Mouse (Mus musculus) midbrain, embryonic 16.5 days (tissue): Measurements from ENCODE around the gene Sema4c. TPM values are rescaled to one million over a fixed set of nuclear protein-coding genes. Genes with fewer than 3 reads are reported as not detected.

Experiments used
- ATAC-seq: fragments of 200-750 bp; cut with Nextera tagmentation; 2 replicates; pipeline ENCODE4 v1.8.0; 2017; ENCODE audit warnings: moderate TSS enrichment
- H3K27ac ChIP-seq: fragments of 300-500 bp; sonication (generic); 2 replicates; pipeline ENCODE4 v1.5.1; 2014; ENCODE audit warnings: mild to moderate bottlenecking, low read length, mixed read lengths
- H3K27me3 ChIP-seq: fragments of 300-500 bp; sonication (generic); 2 replicates; pipeline ENCODE4 v1.6.1; 2014; ENCODE audit warnings: low read depth, low read length, mixed read lengths; ENCODE audit not compliant: control insufficient read depth, insufficient read depth
- H3K36me3 ChIP-seq: fragments of 300-500 bp; sonication (generic); 2 replicates; pipeline ENCODE4 v1.6.1; 2014; ENCODE audit warnings: mild to moderate bottlenecking, low read length, moderate library complexity, mixed read lengths; ENCODE audit not compliant: control insufficient read depth, insufficient read depth
- H3K4me1 ChIP-seq: fragments of 300-500 bp; sonication (generic); 2 replicates; pipeline ENCODE4 v1.6.1; 2014; ENCODE audit warnings: mild to moderate bottlenecking, low read length, mixed read lengths; ENCODE audit not compliant: control insufficient read depth, insufficient read depth
- H3K4me2 ChIP-seq: fragments of 300-500 bp; sonication (generic); 2 replicates; pipeline ENCODE4 v1.6.1; 2014; ENCODE audit warnings: mild to moderate bottlenecking, low read length, mixed read lengths
- H3K4me3 ChIP-seq: fragments of 300-500 bp; sonication (generic); 2 replicates; pipeline ENCODE4 v1.5.1; 2014; ENCODE audit warnings: low read depth, mild to moderate bottlenecking, low read length, moderate library complexity, mixed read lengths
- H3K9ac ChIP-seq: fragments of 300-500 bp; sonication (generic); 2 replicates; pipeline ENCODE4 v1.6.1; 2014; ENCODE audit warnings: low read depth, low read length, mixed read lengths
- H3K9me3 ChIP-seq: fragments of 300-500 bp; sonication (generic); replicated peaks from 2 replicates; pipeline ENCODE4 v1.6.1; 2014; ENCODE audit warnings: mild to moderate bottlenecking, low read length, mixed read lengths; ENCODE audit not compliant: control insufficient read depth, poor library complexity, severe bottlenecking
- WGBS: fragments of 180-500 bp; shearing (Covaris S2); extraction: QIAGEN DNeasy Blood & Tissue Kit; methylation state at CpG from one replicate; pipeline ENCODE4 v1.1.7; 2014; 5-methylcytosine and 5-hydroxymethylcytosine counted together
- microRNA-seq: library from miRNA; unstranded; fragments of <30 nt; microRNA quantifications from one replicate; pipeline ENCODE4, GENCODE M21; 2017
- polyA plus RNA-seq: library from polyadenylated mRNA; unstranded; fragments of >200 nt; fragmentation: Nextera tagmentation; extraction: Ambion mirVana; gene quantifications from 2 replicates; pipeline ENCODE4 v1.2.1, GENCODE M21; 2015

The Sema4c gene
- polyA plus RNA-seq, 1 experiment from 2014 or later = 24.4 TPM

GRCm38 (mm10) chr1:36513310-36513709 is 44.8 kb downstream of the Sema4c start:
- Histone ChIP-seq H3K27ac (no peak overlapping the region; the same call in 1 of the 2 replicates), H3K4me1 (peaks cover 30% of the 10 kb centered on the region), H3K4me3 (peak overlapping the region; percentile 94), H3K4me2 (peak overlapping the region; percentile 84), H3K9me3 (no peaks in the 10 kb centered on the region), H3K36me3 (no peaks in the 10 kb centered on the region; the same call in 1 of the 2 replicates), H3K27me3 (no peaks in the 10 kb centered on the region), H3K9ac (peak overlapping the region; percentile 91)
- ATAC-seq = no peak
- 0% methylated on average over 1 of the region's 1 CpGs for WGBS

GRCm38 (mm10) chr1:36512966-36513280 is 45.2 kb downstream of the Sema4c start:
- Histone ChIP-seq H3K9me3 (no peaks in the 10 kb centered on the region), H3K36me3 (no peaks in the 10 kb centered on the region), H3K27me3 (no peaks in the 10 kb centered on the region), H3K4me2 (peak overlapping the region; percentile 84), H3K27ac (peak overlapping the region; percentile 97), H3K4me1 (peaks cover 30% of the 10 kb centered on the region), H3K9ac (peak overlapping the region; percentile 91), H3K4me3 (peak overlapping the region; percentile 94)
- WGBS = 1% methylated on average over 16 of the region's 16 CpGs
- no peak for ATAC-seq

- Histone ChIP-seq H3K4me2 (peak overlapping the region; percentile 84), H3K4me1 (peaks cover 27% of the 10 kb centered on the region), H3K27ac (peak overlapping the region; percentile 97), H3K27me3 (no peaks in the 10 kb centered on the region), H3K9me3 (no peaks in the 10 kb centered on the region), H3K36me3 (no peaks in the 10 kb centered on the region), H3K4me3 (peak overlapping the region; percentile 94), H3K9ac (peak overlapping the region; percentile 91)
- WGBS = under 1% methylated on average over 69 of the region's 126 CpGs
- ATAC-seq = peak; percentile 86
Observed at GRCm38 (mm10) chr1:36512089-36512965, 45.8 kb downstream of the Sema4c start.

- Histone ChIP-seq H3K4me3 (peak within 1 kb of the TSS; percentile 94), H3K9me3 (no peaks in the 10 kb centered on the region), H3K4me2 (peak within 1 kb of the TSS; percentile 84), H3K27ac (peak within 1 kb of the TSS; percentile 97), H3K9ac (peak within 1 kb of the TSS; percentile 91), H3K36me3 (0 out of 2 replicates have a peak, but pooled peaks cover 3% of the 10 kb centered on the region), H3K27me3 (no peaks in the 10 kb centered on the region), H3K4me1 (peaks cover 25% of the 10 kb centered on the region)
- 1% methylated on average over 46 of the region's 51 CpGs for WGBS
- ATAC-seq = peak; percentile 98
Observed at GRCm38 (mm10) chr1:36511289-36512021, 46.7 kb downstream of the Sema4c start, which contains the start of gene Cnnm3. Cnnm3 (plus strand) TSS chr1:36511867.

GRCm38 (mm10) chr1:36508238-36508637 is 49.9 kb downstream of the Sema4c start:
- H3K27me3 ChIP-seq = no peaks in the 10 kb centered on the region
- 0 out of 2 replicates have a peak, but pooled peaks cover 5% of the 10 kb centered on the region for H3K36me3 ChIP-seq
- no peak for ATAC-seq
- H3K4me3 ChIP-seq = no peak overlapping the region
- WGBS = 94% methylated on average over 5 of the region's 5 CpGs
- no peak overlapping the region for H3K4me2 ChIP-seq
- H3K4me1 ChIP-seq = peaks cover 3% of the 10 kb centered on the region
- H3K9me3 ChIP-seq = no peaks in the 10 kb centered on the region
- no peak overlapping the region for H3K27ac ChIP-seq
- H3K9ac ChIP-seq = no peak overlapping the region

- H3K4me1 ChIP-seq = no peaks in the 10 kb centered on the region
- no peak overlapping the region for H3K9ac ChIP-seq
- H3K4me3 ChIP-seq = no peak overlapping the region
- H3K9me3 ChIP-seq = no peaks in the 10 kb centered on the region
- H3K27ac ChIP-seq = no peak overlapping the region
- WGBS = 5% methylated on average over 3 of the region's 3 CpGs
- H3K27me3 ChIP-seq = no peaks in the 10 kb centered on the region
- peaks cover 4% of the 10 kb centered on the region; the same call in 1 of the 2 replicates for H3K36me3 ChIP-seq
- peak; percentile 63 for ATAC-seq
- H3K4me2 ChIP-seq = no peak overlapping the region
Observed at GRCm38 (mm10) chr1:36501261-36501660, 56.9 kb downstream of the Sema4c start.

Small RNA genes lying within 50 kb of the gene (microRNA-seq; reads per million reads assigned to microRNA genes)
- gene Gm47280 = not detected

Other genes starting within 250 kb of the Sema4c start
- gene Kansl3, start 189.2 kb downstream of the Sema4c start, polyA plus RNA-seq = 41.5 and 46.0 TPM in 2 replicates
- 2.9 TPM in 2 replicates for gene Fer1l5, start 186.1 kb downstream of the Sema4c start, polyA plus RNA-seq
- gene Lman2l, start 113.1 kb downstream of the Sema4c start, polyA plus RNA-seq = 65.7 and 73.0 TPM in 2 replicates
- 9.8 and 11.5 TPM in 2 replicates for gene Cnnm4, start 86.7 kb downstream of the Sema4c start, polyA plus RNA-seq
- gene Cnnm3, start 46.5 kb downstream of the Sema4c start, polyA plus RNA-seq = 4.2 and 4.5 TPM in 2 replicates
- gene Ankrd23, start 21.5 kb downstream of the Sema4c start, polyA plus RNA-seq = 16.1 and 17.0 TPM in 2 replicates
- gene Gm42417, start 18.9 kb downstream of the Sema4c start, polyA plus RNA-seq = 0.20 and 0.75 TPM in 2 replicates
- 30.6 and 32.8 TPM in 2 replicates for gene Ankrd39, start 10.9 kb downstream of the Sema4c start, polyA plus RNA-seq
- 0.33 TPM in 1 of 2 replicates, not detected in the other for gene Fam178b, start 124.8 kb upstream of the Sema4c start, polyA plus RNA-seq
- gene Cox5b, start 133.1 kb upstream of the Sema4c start, polyA plus RNA-seq = 577 and 626 TPM in 2 replicates
- gene 4933424G06Rik, start 151.8 kb upstream of the Sema4c start, polyA plus RNA-seq = 0.75 and 1.2 TPM in 2 replicates
- 92.3 and 106 TPM in 2 replicates for gene Actr1b, start 156.1 kb upstream of the Sema4c start, polyA plus RNA-seq
- 2.0 and 2.6 TPM in 2 replicates for gene Zap70, start 203.4 kb upstream of the Sema4c start, polyA plus RNA-seq